Mouse (Mus musculus): Measurements from ENCODE around the gene Nckap5. TPM values are rescaled to one million over a fixed set of nuclear protein-coding genes. Genes with fewer than 3 reads are reported as not detected.

Nckap5 gene
- polyA plus RNA-seq, 1 experiment from 2014 or later: 1.5 TPM

GRCm38 (mm10) chr1:125893158-125893557 is 937.4 kb downstream of the Nckap5 start:
- H3K27me3 ChIP-seq: no peaks in the 10 kb centered on the region
- DNase-seq (ENCODE audit: low read depth, low spot score) (no peak), ATAC-seq (no peak)
- no peak for TF ChIP-seq CTCF (IDR thresholded peaks at IDR 0.05)
- CTCF ChIA-PET: no interaction called here
- in situ Hi-C loops (cut with MboI; ENCODE audit: low pct_unique_long_range_greater_than_20kb): no loop called here
- POLR2A ChIA-PET: no interaction called here

GRCm38 (mm10) chr1:125870056-125870455 is 960.5 kb downstream of the Nckap5 start:
- TF ChIP-seq CTCF (IDR thresholded peaks at IDR 0.05): no peak
- POLR2A ChIA-PET: no interaction called here
- no peaks in the 10 kb centered on the region for H3K27me3 ChIP-seq
- DNase-seq (ENCODE audit: low read depth, low spot score) (no peak), ATAC-seq (no peak)
- CTCF ChIA-PET: interaction anchor here (0.7 kb wide), 1 partner anchor 157 kb away, joined by 3 read pairs; no protein-coding TSS in a partner anchor
- in situ Hi-C loops (cut with MboI; ENCODE audit: low pct_unique_long_range_greater_than_20kb): no loop called here
